Comparison of ENCODE assay signal across 18 mouse cellular contexts in genomic region chr7:46246876-46247275, GRCm38 (mm10). TPM values are rescaled to one million over a fixed set of nuclear protein-coding genes. Genes with fewer than 3 reads are reported as not detected.
"Had no signal": no experiment of that assay in that cellular context is flagged by ENCODE, and none has a peak within 500 bp of the region (broad histone marks: within the 10 kb centered on the region; RNA-seq: fewer than 3 reads in every experiment).

No protein-coding gene starts in this region.

- DNase-seq: kidney, postnatal 14 days; lung, embryonic 14.5 days; lung, postnatal 10 days; lung, postnatal 4 days; midbrain, embryonic 14.5 days; right cerebral cortex, adult 18-20 months; right cerebral cortex, postnatal 25 days; thymus, adult 18-20 months; thymus, postnatal 14 days had no signal

RNA-seq across cellular contexts. Expression of gene Otog, which starts 6.1 kb away (rescaled TPM):
- total RNA-seq: megakaryocyte, adult 5-6 weeks had no signal
- polyA plus RNA-seq: limb, embryonic 11.5 days; liver, embryonic 12.5 days; liver, embryonic 16.5 days; lung, embryonic 14.5 days; midbrain, embryonic 10.5 days; neural tube, embryonic 11.5 days; stomach, embryonic 14.5 days; urinary bladder, adult 2 months had no signal

RNA-seq across cellular contexts. Expression of gene Ush1c, which starts 8.6 kb away (rescaled TPM):
- polyA plus RNA-seq: myocyte; urinary bladder, adult 2 months had no signal
